Mouse (Mus musculus): ENCODE data around the gene Ntm. TPM values are rescaled to one million over a fixed set of nuclear protein-coding genes. Genes with fewer than 3 reads are reported as not detected.

The Ntm gene
- polyA plus RNA-seq, 1 experiment, result 0.32 TPM

DNA sequence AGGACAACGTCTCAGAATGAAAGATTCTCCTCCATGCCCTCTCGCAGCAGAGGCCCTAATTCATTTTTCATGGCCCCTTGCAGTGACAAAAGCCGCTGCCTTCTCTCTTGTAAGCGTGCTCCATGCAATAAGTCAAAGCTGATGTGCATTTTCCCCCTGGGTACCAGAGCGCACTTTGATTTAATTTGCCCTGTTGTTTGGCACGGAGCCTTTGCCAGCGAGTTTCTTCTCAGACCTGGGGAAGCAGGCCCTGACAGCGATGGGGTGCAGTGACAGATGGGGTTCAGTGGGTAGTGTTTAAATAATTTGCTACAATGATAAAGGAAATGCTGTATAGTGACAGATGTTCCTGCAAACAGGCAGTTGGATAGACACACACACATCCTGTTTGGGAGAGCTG, 904.1 kb downstream of the Ntm start:
- DNase-seq (ENCODE audit: low read depth, low spot score), result no peak
- 78% methylated on average over 8 of the region's 8 CpGs for WGBS

DNA sequence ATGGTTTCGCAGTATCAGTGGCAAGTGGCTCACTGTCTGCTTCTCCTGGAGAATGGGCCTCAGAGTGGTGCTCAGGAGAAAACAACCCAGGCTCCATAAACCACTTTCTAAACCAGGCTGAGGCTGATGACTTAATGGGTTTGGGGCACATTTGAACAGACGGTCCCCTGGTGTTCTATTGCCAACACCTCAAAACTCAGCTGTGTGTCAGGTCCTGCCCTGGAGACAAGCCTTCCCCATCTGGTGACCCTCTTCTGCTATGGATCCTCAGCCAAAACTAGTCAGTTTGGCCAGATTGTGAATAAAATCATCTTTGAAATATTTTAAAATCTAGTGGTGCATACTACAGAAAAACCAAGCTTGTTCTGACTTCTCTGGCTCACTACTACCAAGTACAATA, 907.3 kb downstream of the Ntm start:
- WGBS, result 86% methylated on average over 2 of the region's 2 CpGs
- no peak for DNase-seq (ENCODE audit: low read depth, low spot score)

GRCm38 (mm10) chr9:29036466-29036865, 926.5 kb downstream of the Ntm start:
- 47% methylated on average over 3 of the region's 3 CpGs for WGBS
- DNase-seq (ENCODE audit: low read depth, low spot score), result no peak

GRCm38 (mm10) chr9:29036058-29036457, 926.9 kb downstream of the Ntm start:
- WGBS, result 8% methylated on average over 4 of the region's 4 CpGs
- no peak for DNase-seq (ENCODE audit: low read depth, low spot score)

- DNase-seq (ENCODE audit: low read depth, low spot score), result no peak
- 73% methylated on average over 6 of the region's 6 CpGs for WGBS
Observed at GRCm38 (mm10) chr9:29026410-29026809, 936.5 kb downstream of the Ntm start.

GRCm38 (mm10) chr9:29025603-29026002, 937.3 kb downstream of the Ntm start:
- DNase-seq (ENCODE audit: low read depth, low spot score), result no peak
- WGBS, result 60% methylated on average over 4 of the region's 4 CpGs

DNA sequence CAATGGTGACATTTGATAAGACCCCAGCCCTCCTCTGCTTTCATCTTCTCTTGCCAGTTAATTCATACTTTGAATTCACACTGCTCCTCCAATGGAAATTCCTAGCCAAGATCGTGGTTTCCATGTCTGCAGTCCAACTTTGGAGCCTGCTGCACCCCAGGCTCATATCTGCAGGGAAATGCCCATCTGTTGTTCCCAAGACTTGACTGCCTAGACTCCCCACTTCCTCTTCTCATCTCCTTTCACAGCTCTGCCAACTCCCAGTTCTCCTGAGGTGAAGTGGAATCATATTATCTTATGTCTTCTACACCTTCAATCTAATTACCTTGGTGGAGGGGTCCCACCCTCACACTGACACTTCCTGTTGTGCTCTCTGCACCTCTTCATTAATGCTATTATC, 937.8 kb downstream of the Ntm start:
- no peak for DNase-seq (ENCODE audit: low read depth, low spot score)
- WGBS, result 31% methylated on average over 1 of the region's 1 CpGs

GRCm38 (mm10) chr9:29016879-29017278, 946.1 kb downstream of the Ntm start:
- 76% methylated on average over 3 of the region's 3 CpGs for WGBS
- DNase-seq (ENCODE audit: low read depth, low spot score), result no peak

DNA sequence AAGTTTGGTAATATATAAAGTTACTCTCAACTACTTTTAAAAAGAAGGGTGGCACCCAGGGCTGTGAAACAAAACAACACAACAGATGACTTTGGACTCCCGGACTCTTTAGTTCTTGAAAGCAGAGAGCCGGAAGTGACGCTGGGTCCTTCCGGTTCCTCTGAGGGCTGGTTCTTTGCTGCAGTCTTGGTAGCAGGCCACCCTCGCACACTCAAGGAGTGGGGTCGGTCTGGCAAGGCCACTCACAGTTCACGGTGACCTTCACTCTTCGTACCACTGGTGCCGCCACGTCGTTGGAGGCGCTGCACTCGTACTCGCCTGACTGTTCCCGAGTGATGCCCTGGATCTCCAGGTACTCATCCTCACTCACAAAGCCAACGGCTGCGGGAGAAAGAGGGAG, 949.1 kb downstream of the Ntm start:
- 92% methylated on average over 17 of the region's 17 CpGs for WGBS
- no peak for DNase-seq (ENCODE audit: low read depth, low spot score)

DNA sequence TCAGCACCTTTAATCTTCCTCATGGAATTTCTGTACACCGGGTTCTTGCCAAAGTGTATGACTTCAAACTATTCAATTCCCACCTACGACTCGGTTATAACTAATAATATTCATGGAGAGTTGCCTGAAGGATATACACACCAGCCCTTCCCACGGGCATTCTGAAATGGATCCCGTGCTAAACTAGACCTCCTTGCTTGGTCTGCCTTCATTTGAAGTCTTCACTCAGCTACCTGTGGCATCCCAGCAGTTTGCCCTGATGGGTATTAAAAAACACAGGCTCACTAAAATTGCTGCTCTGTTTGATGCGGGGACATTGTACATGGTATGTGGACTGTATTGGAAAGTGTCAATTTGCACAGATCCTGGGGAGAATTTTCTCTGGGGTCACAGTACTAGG, 950.4 kb downstream of the Ntm start:
- 91% methylated on average over 6 of the region's 6 CpGs for WGBS
- DNase-seq (ENCODE audit: low read depth, low spot score), result no peak

DNA sequence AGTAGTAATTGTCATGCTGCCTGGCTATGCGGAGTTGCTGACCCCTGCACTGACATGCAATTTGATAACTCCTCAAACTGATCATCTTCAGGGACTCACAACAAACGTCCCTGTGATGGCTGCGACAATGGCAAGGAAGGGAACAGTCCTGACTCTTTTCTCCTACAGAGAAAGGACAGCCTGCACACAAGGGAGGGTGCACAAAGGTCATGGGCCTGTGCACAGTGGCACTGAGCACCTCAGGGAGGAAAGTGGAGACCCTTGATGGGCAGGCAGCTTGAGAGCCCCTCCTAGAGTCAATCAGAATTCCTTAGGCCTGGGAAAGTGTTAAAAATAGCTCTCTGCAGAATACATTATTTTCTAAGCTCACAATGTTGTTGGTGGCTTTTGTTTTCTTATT, 951.5 kb downstream of the Ntm start:
- WGBS, result 60% methylated on average over 3 of the region's 3 CpGs
- DNase-seq (ENCODE audit: low read depth, low spot score), result no peak

GRCm38 (mm10) chr9:29004534-29004933, 958.4 kb downstream of the Ntm start:
- no peak for DNase-seq (ENCODE audit: low read depth, low spot score)
- WGBS, result 86% methylated on average over 7 of the region's 7 CpGs

DNA sequence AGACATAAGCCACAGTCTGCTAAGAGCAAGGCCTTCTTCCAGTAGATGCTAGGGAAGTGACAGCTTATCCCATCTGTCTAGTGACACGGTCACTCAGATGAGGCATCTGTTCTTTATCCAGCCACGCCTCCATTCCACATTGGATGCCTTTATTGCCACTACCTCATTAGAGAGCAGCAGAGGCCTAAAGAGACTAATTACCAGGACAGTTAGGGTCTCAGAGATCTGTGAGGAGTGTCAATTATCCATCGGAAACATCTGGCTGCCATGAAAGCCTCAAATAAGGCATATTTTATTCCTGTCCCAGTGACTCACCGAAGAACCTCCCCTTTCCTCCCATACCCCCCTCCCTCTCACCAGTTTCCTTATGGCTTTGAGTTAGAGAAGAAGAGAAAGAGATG, 963.0 kb downstream of the Ntm start:
- no peak for DNase-seq (ENCODE audit: low read depth, low spot score)
- 45% methylated on average over 4 of the region's 4 CpGs for WGBS

DNA sequence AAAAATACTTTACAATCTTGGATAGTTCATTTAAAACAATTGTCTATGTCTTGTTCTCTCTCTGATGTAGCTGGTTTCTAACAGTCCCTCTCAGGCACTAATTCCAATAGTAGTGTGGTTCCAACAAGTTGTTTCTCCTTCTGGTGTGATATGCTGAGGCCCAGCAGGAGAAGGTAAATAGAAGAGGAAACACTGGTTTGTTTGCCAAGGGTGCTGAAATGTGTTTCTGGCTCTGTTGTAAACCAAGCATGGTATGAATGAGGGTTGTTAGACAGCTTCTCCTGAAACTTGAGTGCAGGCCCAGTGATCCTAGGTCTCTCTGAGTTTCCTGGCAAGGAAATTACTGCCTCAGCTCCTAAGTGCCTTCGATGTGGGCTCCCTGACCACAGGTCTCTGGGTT, 985.7 kb downstream of the Ntm start:
- DNase-seq (ENCODE audit: low read depth, low spot score), result no peak
- WGBS, result 41% methylated on average over 1 of the region's 1 CpGs

DNA sequence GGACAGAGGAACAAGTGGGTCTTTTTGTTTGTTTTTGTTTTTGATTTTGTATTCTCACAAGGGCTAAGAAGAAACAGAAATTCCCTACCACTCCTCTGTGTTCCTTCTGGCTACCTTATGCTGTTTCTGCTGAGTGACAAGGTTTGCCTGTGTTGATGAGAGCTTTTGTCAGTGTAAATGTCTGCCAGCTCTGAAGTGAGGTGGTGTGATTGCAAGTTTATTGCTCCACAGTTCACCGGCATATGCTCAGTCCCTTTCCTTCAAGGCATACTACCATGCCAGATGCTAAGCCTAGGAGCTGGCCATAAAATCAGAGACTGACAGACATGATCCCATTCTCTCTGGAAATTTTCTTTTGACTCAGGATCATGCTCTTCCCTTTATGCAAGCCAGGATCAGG, 993.5 kb downstream of the Ntm start:
- no peak for DNase-seq (ENCODE audit: low read depth, low spot score)
- WGBS, result 38% methylated on average over 1 of the region's 1 CpGs

Measured in large intestine, adult 2 months (tissue).